Mouse (Mus musculus) forebrain, embryonic 14.5 days (tissue): ENCODE results near the gene Letm1. TPM values are rescaled to one million over a fixed set of nuclear protein-coding genes. Genes with fewer than 3 reads are reported as not detected.

ENCODE experiments used
- ATAC-seq: fragments of 200-750 bp; cut with Nextera tagmentation; 2 replicates; pipeline ENCODE4 v1.8.0; 2017; ENCODE audit warnings: mild to moderate bottlenecking, moderate library complexity
- DNase-seq: peaks from one replicate; pipeline ENCODE4 v3.0.0-alpha.2; 2015; ENCODE audit warnings: low spot score
- H3K27ac ChIP-seq: fragments of 300-500 bp; sonication (generic); 2 replicates; pipeline ENCODE4 v1.5.1; 2014; ENCODE audit warnings: low read depth, mild to moderate bottlenecking, control low read depth, low read length, moderate library complexity
- H3K27me3 ChIP-seq: fragments of 300-500 bp; sonication (generic); replicated peaks from 2 replicates; pipeline ENCODE4 v1.6.1; 2014; ENCODE audit warnings: low read length, control low read depth, mixed read lengths; ENCODE audit not compliant: control insufficient read depth, insufficient read depth
- H3K36me3 ChIP-seq: fragments of 300-500 bp; sonication (generic); 2 replicates; pipeline ENCODE4 v1.6.1; 2014; ENCODE audit warnings: low read length, control low read depth; ENCODE audit not compliant: control insufficient read depth, insufficient read depth
- H3K4me1 ChIP-seq: fragments of 300-500 bp; sonication (generic); 2 replicates; pipeline ENCODE4 v1.6.1; 2014; ENCODE audit warnings: antibody characterized with exemption, low read length, control low read depth; ENCODE audit not compliant: control insufficient read depth, insufficient read depth
- H3K4me2 ChIP-seq: fragments of 300-500 bp; sonication (generic); 2 replicates; pipeline ENCODE4 v1.6.1; 2014; ENCODE audit warnings: mild to moderate bottlenecking, control low read depth, low read length
- H3K4me3 ChIP-seq: fragments of 300-500 bp; sonication (generic); 2 replicates; pipeline ENCODE4 v1.5.1; 2014; ENCODE audit warnings: low read depth, low read length, control low read depth
- H3K9ac ChIP-seq: fragments of 300-500 bp; sonication (generic); 2 replicates; pipeline ENCODE4 v1.6.1; 2014; ENCODE audit warnings: mild to moderate bottlenecking, low read length, control low read depth, moderate library complexity
- H3K9me3 ChIP-seq: fragments of 300-500 bp; sonication (generic); replicated peaks from 2 replicates; pipeline ENCODE4 v1.6.1; 2016; ENCODE audit warnings: low read length, control low read depth, mixed read lengths; ENCODE audit not compliant: control insufficient read depth
- WGBS: fragments of 180-500 bp; shearing (Covaris S2); extraction: QIAGEN DNeasy Blood & Tissue Kit; methylation state at CpG from one replicate; pipeline ENCODE4 v1.1.7; 2014; 5-methylcytosine and 5-hydroxymethylcytosine counted together
- polyA plus RNA-seq: library from polyadenylated mRNA; unstranded; fragments of >200 nt; fragmentation: Nextera tagmentation; extraction: Ambion mirVana; gene quantifications from 2 replicates; pipeline ENCODE4 v1.2.1, GENCODE M21; 2014

Letm1 gene
- polyA plus RNA-seq, 1 experiment from 2014 or later: 50.4 TPM

DNA sequence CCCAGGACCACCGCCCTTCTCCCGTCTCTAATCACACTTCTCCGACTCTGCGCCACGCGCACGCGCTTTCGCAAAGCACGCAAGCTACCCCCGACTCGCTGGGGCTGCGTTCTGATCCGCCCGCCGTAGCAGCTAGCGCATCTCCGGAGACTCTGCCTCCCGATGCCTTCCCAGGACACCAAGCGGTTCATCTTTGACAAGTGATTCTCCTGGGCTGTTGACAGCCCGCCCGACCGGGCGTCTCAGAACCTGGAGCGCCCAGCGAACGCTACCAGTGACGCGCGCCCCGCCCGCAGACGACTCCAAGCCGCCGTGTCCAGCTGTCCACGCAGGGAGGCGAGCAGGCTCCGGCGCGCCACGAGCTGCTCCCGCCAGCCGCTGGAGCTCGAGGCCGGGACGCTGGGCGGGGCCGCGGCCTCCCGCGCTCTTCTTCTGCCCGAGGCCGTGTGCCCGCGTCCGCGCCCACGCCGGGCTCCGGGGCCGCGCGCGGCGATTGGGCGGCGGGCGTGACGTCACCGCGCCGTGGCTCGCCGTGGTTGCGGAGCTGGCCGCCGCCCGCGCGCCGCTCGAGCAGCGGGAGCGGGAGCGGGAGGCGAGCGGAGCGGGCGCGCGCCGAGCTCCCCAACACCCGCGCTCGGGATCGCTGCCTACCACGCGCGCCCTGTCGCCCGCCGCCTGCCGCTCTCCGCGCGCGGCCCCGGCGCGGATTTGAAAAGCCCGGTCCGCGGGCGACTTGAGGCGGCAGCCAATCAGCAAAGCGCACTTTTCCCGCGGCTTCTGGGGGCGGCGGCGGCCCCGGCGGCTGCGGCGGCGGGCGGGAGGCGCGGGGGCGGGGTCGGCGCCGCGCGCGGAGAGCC lies 37.5 kb upstream of the Letm1 start, which contains the start of gene Nsd2:
Gene Nsd2, plus strand, starts transcription at position 850 of the 857 bp plus-strand sequence.
- Histone ChIP-seq H3K4me1 (peaks cover 30% of the 10 kb centered on the region), H3K9me3 (no peaks in the 10 kb centered on the region), H3K36me3 (0 out of 2 replicates have a peak, but pooled peaks cover 4% of the 10 kb centered on the region), H3K27ac (peak within 1 kb of the TSS; percentile 99), H3K4me2 (peak within 1 kb of the TSS; percentile 81), H3K9ac (peak within 1 kb of the TSS; percentile 100), H3K27me3 (no peaks in the 10 kb centered on the region), H3K4me3 (peak within 1 kb of the TSS; percentile 100)
- ATAC-seq (peak; percentile 90), DNase-seq (peak; percentile 98)
- under 1% methylated on average over 93 of the region's 136 CpGs for WGBS

DNA sequence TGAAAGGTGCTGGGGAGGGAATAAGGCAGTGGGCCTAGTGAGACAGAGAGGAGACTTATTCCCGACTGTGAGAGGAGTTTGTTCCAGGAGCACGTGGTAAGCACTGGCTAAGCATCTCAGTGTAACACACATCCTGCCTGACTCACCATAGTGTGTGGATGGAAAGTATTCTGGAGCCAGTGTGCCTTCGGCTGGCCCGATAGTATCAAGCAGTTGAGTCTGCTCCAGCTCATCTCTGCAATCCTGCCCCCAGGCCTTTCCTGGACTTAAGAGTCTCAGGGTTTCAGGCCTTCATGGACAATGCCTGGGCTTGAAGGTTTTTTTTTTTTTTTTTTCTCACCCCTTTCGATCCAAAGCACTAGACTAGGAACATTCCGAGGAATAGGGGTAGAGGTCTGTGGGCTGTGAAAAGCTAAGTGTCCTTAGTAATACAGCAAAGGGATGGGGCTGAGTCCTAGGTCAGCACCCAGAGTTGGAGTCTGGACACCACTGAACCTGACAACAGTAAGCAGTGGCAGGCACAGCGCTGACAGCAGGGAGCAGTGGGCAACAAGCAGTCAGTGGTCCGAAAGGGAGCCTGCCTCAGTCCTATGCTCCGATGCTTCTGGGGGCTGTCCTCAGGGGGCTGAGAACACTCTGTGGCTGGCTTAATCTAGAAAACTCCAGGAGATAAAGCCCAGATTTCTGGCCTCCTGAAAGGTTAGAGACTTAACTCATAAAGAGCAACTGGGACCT lies 36.7 kb upstream of the Letm1 start:
- peak; percentile 29; the same call in 1 of the 2 replicates for ATAC-seq
- Histone ChIP-seq H3K27me3 (no peaks in the 10 kb centered on the region), H3K4me3 (peak overlapping the region; percentile 100), H3K27ac (peak overlapping the region; percentile 99), H3K9ac (peak overlapping the region; percentile 100), H3K9me3 (no peaks in the 10 kb centered on the region), H3K4me2 (peak overlapping the region; percentile 81), H3K36me3 (0 out of 2 replicates have a peak, but pooled peaks cover 4% of the 10 kb centered on the region), H3K4me1 (peaks cover 25% of the 10 kb centered on the region)
- peak; percentile 16 for DNase-seq
- 7% methylated on average over 9 of the region's 9 CpGs for WGBS

DNA sequence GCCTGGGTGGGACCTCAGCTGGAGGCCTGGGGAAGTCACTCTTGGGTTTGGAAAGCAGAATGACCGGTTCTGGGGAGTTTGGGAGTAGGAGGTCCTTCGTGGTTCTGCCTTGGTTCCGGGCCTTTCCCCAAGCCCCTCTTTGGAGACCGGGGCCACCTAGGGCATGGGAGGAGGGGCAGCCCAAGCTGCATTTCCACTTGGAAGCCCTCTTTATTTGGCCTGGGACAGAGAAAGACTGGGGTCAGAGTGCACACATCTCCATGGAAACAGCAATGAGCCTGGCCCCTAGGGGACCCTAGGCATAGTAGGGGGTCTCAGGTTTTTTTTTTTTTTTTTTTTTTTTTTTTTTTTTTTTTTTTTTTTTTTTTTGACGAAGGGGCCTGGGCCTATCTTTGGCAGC lies 35.5 kb upstream of the Letm1 start:
- Histone ChIP-seq H3K4me3 (no peak overlapping the region), H3K27me3 (no peaks in the 10 kb centered on the region), H3K27ac (no peak overlapping the region), H3K4me2 (no peak overlapping the region), H3K4me1 (peaks cover 20% of the 10 kb centered on the region), H3K9me3 (no peaks in the 10 kb centered on the region), H3K9ac (no peak overlapping the region), H3K36me3 (no peaks in the 10 kb centered on the region)
- 5% methylated on average over 5 of the region's 5 CpGs for WGBS
- ATAC-seq (no peak), DNase-seq (no peak)

DNA sequence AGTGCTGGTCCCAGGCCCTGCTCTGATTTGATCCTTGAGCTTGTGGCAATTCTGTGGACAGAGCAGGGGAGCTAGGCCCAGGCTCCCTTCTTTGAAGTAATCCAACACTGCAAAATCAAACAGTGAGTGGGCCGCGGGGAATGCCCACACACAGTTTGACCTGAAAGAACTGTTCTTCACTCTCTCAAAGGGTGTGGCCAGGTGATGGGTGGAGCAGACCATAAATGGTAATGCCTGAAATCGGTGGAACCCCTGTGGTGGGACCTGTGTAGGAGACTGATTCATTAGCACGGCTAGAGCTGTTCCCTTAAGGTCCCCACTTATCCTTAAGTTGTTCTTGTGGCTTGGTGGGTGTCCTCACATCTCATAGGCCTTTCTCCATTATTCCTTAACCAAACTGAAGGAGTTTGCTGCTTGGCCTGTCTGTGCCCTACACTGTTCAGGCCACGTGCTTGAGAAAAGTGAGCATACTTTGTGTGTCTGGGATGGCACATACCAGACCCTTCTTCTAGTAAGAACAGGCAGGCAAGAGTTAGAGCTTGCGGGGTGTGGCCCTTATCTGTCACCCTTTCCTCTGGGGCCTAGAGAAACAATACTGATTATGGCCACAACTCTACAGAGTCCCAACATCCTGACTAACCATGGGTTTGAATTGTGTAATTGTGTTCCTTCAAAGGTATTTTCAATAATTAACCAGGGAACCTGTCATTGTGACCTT lies 33.5 kb upstream of the Letm1 start:
- Histone ChIP-seq H3K4me2 (no peak overlapping the region), H3K27me3 (no peaks in the 10 kb centered on the region), H3K4me3 (no peak overlapping the region), H3K9me3 (no peaks in the 10 kb centered on the region), H3K9ac (no peak overlapping the region), H3K27ac (no peak overlapping the region), H3K4me1 (peaks cover 8% of the 10 kb centered on the region; the same call in 1 of the 2 replicates), H3K36me3 (no peaks in the 10 kb centered on the region)
- 84% methylated on average over 6 of the region's 6 CpGs for WGBS
- ATAC-seq (no peak), DNase-seq (no peak)

DNA sequence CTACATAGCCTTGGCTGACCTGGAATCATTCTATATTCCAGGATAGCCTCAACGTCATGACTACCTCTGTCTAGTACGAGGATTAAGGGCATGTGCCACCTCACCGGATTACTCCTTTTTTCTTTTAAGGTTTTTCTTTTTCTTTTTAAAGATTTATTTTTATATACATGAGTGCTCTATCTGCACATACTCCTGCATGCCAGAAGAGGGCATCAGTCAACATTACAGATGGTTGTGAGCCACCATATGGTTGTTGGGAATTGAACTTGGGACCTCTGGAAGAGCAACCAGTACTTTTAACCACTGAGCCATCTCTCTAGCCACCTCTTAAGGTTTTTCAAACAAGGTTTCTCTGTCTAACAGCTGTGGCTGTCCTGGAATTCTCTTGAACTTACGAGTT lies 28.9 kb upstream of the Letm1 start:
- Histone ChIP-seq H3K27ac (no peak overlapping the region), H3K9me3 (no peaks in the 10 kb centered on the region), H3K27me3 (no peaks in the 10 kb centered on the region), H3K4me2 (no peak overlapping the region), H3K9ac (no peak overlapping the region), H3K4me1 (no peaks in the 10 kb centered on the region), H3K4me3 (no peak overlapping the region), H3K36me3 (no peaks in the 10 kb centered on the region)
- ATAC-seq (no peak), DNase-seq (no peak)
- 85% methylated on average over 4 of the region's 4 CpGs for WGBS

DNA sequence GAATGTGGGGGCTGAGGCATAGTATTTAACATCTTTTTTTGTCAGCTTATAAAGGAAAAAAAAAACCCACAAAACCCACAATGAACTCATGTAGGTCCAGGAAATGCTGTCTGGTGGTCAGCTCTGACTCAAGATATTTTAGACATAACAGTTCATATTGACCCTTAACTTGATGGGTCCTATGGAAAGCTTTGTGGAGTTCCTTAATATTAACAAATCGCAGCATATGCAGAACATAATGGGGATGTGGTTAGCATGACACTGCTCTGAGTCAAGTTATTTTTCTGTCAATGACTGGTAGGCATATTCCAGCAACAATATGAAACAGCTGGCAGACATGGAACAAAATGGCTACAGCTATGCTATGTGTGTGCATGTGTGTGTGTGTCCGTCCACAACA lies 20.7 kb upstream of the Letm1 start:
- no peak for ATAC-seq
- Histone ChIP-seq H3K4me1 (no peaks in the 10 kb centered on the region), H3K4me3 (no peak overlapping the region), H3K27ac (no peak overlapping the region), H3K36me3 (no peaks in the 10 kb centered on the region), H3K4me2 (no peak overlapping the region), H3K9me3 (peaks cover 9% of the 10 kb centered on the region; the same call in 1 of the 2 replicates), H3K9ac (no peak overlapping the region), H3K27me3 (no peaks in the 10 kb centered on the region)
- DNase-seq: no peak
- WGBS: 89% methylated on average over 2 of the region's 2 CpGs

DNA sequence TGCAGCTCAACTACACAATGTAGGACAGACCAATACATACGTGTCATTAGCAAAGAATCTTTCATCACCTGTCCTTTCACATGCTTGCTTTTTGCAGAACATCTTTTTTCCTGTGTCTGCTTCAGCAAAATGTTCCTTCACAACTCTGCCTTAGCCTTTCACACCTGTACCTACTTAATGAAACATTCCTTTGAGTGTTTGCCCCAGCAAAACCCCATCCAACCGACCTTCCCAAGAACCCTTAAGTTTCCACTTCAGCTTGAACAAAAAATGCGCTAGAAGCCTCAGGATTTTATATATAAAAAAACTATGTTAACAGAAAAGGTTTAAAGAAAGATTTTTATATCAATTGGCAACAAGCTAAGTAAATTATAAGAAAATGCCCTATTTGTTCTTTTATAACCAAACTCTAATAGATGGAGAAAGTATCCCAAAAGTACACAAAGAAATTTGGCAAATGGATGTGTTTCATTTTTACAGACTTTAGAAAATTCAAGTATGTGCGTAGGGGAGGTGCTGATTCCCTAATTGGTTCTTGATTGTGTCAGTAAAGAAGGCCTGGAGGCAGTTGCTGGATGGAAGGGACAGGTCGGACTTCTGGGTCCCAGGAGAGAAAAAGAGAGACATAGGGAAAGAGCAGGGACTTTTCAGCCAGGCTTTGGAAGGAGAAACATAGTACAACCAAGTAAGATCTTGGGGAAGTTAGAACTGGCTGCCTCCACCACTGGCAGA lies 9.5 kb upstream of the Letm1 start:
- no peak for DNase-seq
- H3K9me3 ChIP-seq: no peaks in the 10 kb centered on the region
- no peaks in the 10 kb centered on the region for H3K36me3 ChIP-seq
- H3K27me3 ChIP-seq: no peaks in the 10 kb centered on the region
- no peak overlapping the region for H3K4me3 ChIP-seq
- no peak overlapping the region for H3K9ac ChIP-seq
- H3K4me1 ChIP-seq: no peaks in the 10 kb centered on the region
- ATAC-seq: no peak
- no peak overlapping the region for H3K4me2 ChIP-seq
- H3K27ac ChIP-seq: no peak overlapping the region
- WGBS: 80% methylated on average over 5 of the region's 5 CpGs

DNA sequence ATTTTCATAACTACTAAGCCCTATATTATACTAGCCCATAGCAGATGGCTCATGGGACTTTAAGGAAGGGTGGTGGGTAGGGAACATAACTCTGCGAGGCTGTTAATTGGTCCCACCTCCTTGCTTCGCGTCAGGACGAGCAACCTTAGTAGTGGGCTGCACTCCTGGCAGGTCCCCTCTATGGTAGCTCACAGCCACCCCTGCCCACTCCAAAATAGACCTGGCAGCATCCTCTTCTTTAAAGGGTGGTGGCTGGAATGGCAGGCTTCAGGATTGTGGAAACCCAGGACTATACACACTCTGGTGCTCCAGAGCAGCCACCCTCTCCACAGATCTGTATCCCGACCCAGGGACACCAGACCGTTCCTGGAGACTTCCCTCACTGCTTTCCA lies 378 bp upstream of the Letm1 start:
- peak overlapping the region; percentile 87 for H3K9ac ChIP-seq
- DNase-seq (no peak), ATAC-seq (peak; percentile 79)
- no peaks in the 10 kb centered on the region for H3K36me3 ChIP-seq
- H3K4me2 ChIP-seq: peak overlapping the region; percentile 69
- H3K4me3 ChIP-seq: peak overlapping the region; percentile 82
- H3K27me3 ChIP-seq: no peaks in the 10 kb centered on the region
- peaks cover 11% of the 10 kb centered on the region for H3K4me1 ChIP-seq
- 11% methylated on average over 6 of the region's 6 CpGs for WGBS
- H3K27ac ChIP-seq: peak overlapping the region; percentile 82; the same call in 1 of the 2 replicates
- no peaks in the 10 kb centered on the region for H3K9me3 ChIP-seq
